Mouse (Mus musculus): ENCODE measurements around the gene Pkhd1. TPM values are rescaled to one million over a fixed set of nuclear protein-coding genes. Genes with fewer than 3 reads are reported as not detected.

Gene Pkhd1
- total and polyA plus RNA-seq, 2 experiments = 1.5 to 10.0 TPM

DNA sequence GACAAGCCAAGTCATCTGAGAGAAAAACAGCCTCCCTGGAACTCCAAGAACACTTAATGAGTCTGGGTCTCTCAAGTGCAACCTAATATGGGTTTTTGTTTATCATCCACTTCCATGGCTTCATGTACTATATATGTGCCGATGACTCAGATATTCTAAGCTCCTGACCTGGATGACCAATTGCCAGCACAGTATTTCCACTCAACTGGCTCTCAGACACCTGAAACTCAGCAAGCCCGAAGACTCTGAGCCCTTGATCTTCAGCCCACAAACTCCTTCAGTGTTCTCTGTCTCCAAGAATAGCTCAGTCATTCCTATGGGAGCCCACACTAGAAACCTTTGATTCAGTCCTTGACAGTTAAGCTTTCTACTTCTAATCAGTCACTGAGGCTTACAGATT is 17.0 kb upstream of the Pkhd1 start:
- Histone ChIP-seq H3K27ac (replicated peaks; ENCODE audit: insufficient read depth, low read depth, low read length) (no peak overlapping the region), H3K36me3 (ENCODE audit: control insufficient read depth, insufficient read depth, low read length) (no peaks in the 10 kb centered on the region), H3K4me1 (ENCODE audit: control insufficient read depth, insufficient read depth, low read length) (no peaks in the 10 kb centered on the region), H3K9ac (ENCODE audit: low read depth, low read length) (no peak overlapping the region), H3K27me3 (ENCODE audit: control insufficient read depth, insufficient read depth, low read length) (no peaks in the 10 kb centered on the region), H3K4me3 (ENCODE audit: insufficient read depth, low read depth, low read length) (no peak overlapping the region), H3K79me2 (ENCODE audit: control insufficient read depth, insufficient read depth, low read length) (no peaks in the 10 kb centered on the region)
- TF ChIP-seq POLR2A (IDR thresholded peaks at IDR 0.05; ENCODE audit: extremely low read depth, insufficient read depth, low read length) (no peak), CTCF (IDR thresholded peaks at IDR 0.05; ENCODE audit: low read depth, low read length) (no peak)
- WGBS = 87% methylated on average over 2 of the region's 2 CpGs
- DNase-seq (ENCODE audit: extremely low read depth, low read depth, low spot score) = no peak

DNA sequence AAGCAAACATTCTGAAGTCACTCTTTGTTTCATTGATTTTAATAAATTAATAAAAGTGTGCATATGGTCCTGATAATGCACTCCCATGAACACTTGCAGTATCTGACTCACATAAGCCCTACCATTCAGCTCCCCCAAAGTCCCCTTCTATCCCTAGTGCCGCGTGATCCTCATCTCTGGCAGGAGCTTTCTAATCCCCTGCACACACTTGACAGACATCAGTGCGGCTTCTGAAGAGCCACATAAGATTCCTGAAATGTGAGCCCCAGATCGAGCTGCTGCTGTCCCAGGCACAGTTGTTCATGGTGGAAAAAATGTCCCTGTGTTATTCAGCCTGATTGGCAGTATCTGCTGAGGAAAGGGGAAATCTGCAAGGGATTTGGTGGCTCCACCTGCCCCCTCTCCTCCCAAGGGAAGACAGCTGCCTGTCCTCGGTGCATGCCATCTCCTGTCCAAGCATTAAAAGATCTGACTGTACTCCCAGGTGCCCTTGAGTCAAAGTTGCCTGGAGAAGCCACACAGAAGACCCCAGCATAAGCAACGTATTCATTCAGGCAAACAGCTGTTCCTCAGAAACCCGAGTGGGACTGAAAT is 15.5 kb upstream of the Pkhd1 start:
- no peaks in the 10 kb centered on the region for H3K79me2 ChIP-seq (ENCODE audit: control insufficient read depth, insufficient read depth, low read length)
- H3K9ac ChIP-seq (ENCODE audit: low read depth, low read length) = no peak overlapping the region
- WGBS = 81% methylated on average over 7 of the region's 7 CpGs
- H3K4me3 ChIP-seq (ENCODE audit: insufficient read depth, low read depth, low read length) = no peak overlapping the region
- DNase-seq (ENCODE audit: extremely low read depth, low read depth, low spot score) = no peak
- no peak overlapping the region for H3K27ac ChIP-seq (replicated peaks; ENCODE audit: insufficient read depth, low read depth, low read length)
- TF ChIP-seq POLR2A (IDR thresholded peaks at IDR 0.05; ENCODE audit: extremely low read depth, insufficient read depth, low read length) (no peak), CTCF (IDR thresholded peaks at IDR 0.05; ENCODE audit: low read depth, low read length) (no peak)
- H3K36me3 ChIP-seq (ENCODE audit: control insufficient read depth, insufficient read depth, low read length) = no peaks in the 10 kb centered on the region
- H3K4me1 ChIP-seq (ENCODE audit: control insufficient read depth, insufficient read depth, low read length) = no peaks in the 10 kb centered on the region
- H3K27me3 ChIP-seq (ENCODE audit: control insufficient read depth, insufficient read depth, low read length) = no peaks in the 10 kb centered on the region

DNA sequence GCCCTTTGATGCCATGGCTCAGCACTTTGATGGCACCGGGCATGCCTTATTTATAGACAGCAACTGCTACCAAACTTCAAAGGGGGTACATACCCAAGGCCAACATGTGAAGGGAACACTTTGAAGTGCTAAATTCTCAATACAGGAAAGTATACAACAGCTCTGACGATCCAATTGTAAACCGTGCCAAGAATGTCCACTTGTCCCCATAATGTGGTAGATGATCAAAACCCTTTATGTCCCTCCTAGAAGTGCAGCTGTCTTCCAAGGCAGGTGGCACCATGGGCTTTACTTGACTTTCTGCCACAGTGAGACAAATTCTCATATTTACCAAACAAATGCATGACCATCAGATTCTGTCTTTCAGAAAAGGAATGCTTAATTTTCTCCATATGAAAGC is 6.7 kb upstream of the Pkhd1 start:
- TF ChIP-seq POLR2A (IDR thresholded peaks at IDR 0.05; ENCODE audit: extremely low read depth, insufficient read depth, low read length) = no peak
- no peak for TF ChIP-seq CTCF (IDR thresholded peaks at IDR 0.05; ENCODE audit: low read depth, low read length)
- Histone ChIP-seq H3K36me3 (ENCODE audit: control insufficient read depth, insufficient read depth, low read length) (no peaks in the 10 kb centered on the region), H3K4me1 (ENCODE audit: control insufficient read depth, insufficient read depth, low read length) (no peaks in the 10 kb centered on the region), H3K9ac (ENCODE audit: low read depth, low read length) (no peak overlapping the region), H3K27me3 (ENCODE audit: control insufficient read depth, insufficient read depth, low read length) (no peaks in the 10 kb centered on the region), H3K79me2 (ENCODE audit: control insufficient read depth, insufficient read depth, low read length) (no peaks in the 10 kb centered on the region), H3K4me3 (ENCODE audit: insufficient read depth, low read depth, low read length) (no peak overlapping the region), H3K27ac (replicated peaks; ENCODE audit: insufficient read depth, low read depth, low read length) (no peak overlapping the region)
- DNase-seq (ENCODE audit: extremely low read depth, low read depth, low spot score) = no peak
- 94% methylated on average over 3 of the region's 3 CpGs for WGBS

DNA sequence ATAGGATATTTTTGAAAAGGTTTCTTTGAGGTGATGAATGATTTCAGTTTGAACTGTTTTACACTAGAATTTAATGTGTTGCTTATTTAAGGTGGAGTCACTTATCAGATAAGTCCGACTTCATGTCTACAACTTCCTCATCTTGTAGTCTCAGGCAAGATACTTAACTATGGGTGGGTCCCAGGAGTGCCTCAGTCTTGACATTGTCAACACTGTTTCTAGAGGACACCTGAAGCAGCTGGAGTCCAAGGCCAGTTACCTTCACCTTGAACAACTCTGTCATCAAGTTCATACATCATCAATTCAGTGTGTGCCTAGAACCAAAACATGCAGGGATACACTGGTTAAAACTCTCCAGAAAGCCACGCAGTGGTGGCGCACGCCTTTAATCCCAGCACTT is 5.5 kb upstream of the Pkhd1 start:
- 87% methylated on average over 4 of the region's 4 CpGs for WGBS
- no peaks in the 10 kb centered on the region for H3K79me2 ChIP-seq (ENCODE audit: control insufficient read depth, insufficient read depth, low read length)
- TF ChIP-seq CTCF (IDR thresholded peaks at IDR 0.05; ENCODE audit: low read depth, low read length) (no peak), POLR2A (IDR thresholded peaks at IDR 0.05; ENCODE audit: extremely low read depth, insufficient read depth, low read length) (no peak)
- no peaks in the 10 kb centered on the region for H3K36me3 ChIP-seq (ENCODE audit: control insufficient read depth, insufficient read depth, low read length)
- no peaks in the 10 kb centered on the region for H3K4me1 ChIP-seq (ENCODE audit: control insufficient read depth, insufficient read depth, low read length)
- no peaks in the 10 kb centered on the region for H3K27me3 ChIP-seq (ENCODE audit: control insufficient read depth, insufficient read depth, low read length)
- DNase-seq (ENCODE audit: extremely low read depth, low read depth, low spot score) = no peak
- no peak overlapping the region for H3K4me3 ChIP-seq (ENCODE audit: insufficient read depth, low read depth, low read length)
- no peak overlapping the region for H3K9ac ChIP-seq (ENCODE audit: low read depth, low read length)
- H3K27ac ChIP-seq (replicated peaks; ENCODE audit: insufficient read depth, low read depth, low read length) = no peak overlapping the region

DNA sequence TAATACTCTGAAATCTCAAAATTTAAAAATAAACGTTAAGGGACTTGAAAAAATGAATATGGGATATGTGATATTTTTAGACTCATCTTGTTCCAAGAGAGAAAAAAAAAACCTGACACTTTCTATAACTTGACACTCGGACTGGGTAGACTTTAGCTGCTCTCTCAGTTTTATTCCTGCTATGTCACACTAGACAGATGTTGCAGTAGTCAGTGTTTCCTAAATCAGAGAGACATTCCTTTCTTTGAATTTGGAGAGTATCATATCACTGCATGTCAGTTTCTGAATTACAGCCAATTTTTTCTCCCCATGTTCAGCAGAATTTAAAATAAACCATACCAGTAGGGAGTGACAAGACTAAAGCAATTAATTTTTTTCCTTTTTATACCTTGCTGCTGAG is 2.7 kb upstream of the Pkhd1 start:
- H3K4me1 ChIP-seq (ENCODE audit: control insufficient read depth, insufficient read depth, low read length) = peaks cover 2% of the 10 kb centered on the region; the same call in 1 of the 2 replicates
- no peaks in the 10 kb centered on the region for H3K27me3 ChIP-seq (ENCODE audit: control insufficient read depth, insufficient read depth, low read length)
- DNase-seq (ENCODE audit: extremely low read depth, low read depth, low spot score) = no peak
- no peaks in the 10 kb centered on the region for H3K36me3 ChIP-seq (ENCODE audit: control insufficient read depth, insufficient read depth, low read length)
- 77% methylated on average over 2 of the region's 2 CpGs for WGBS
- TF ChIP-seq CTCF (IDR thresholded peaks at IDR 0.05; ENCODE audit: low read depth, low read length) (no peak), POLR2A (IDR thresholded peaks at IDR 0.05; ENCODE audit: extremely low read depth, insufficient read depth, low read length) (no peak)
- no peaks in the 10 kb centered on the region for H3K79me2 ChIP-seq (ENCODE audit: control insufficient read depth, insufficient read depth, low read length)
- H3K27ac ChIP-seq (replicated peaks; ENCODE audit: insufficient read depth, low read depth, low read length) = no peak overlapping the region
- no peak overlapping the region for H3K4me3 ChIP-seq (ENCODE audit: insufficient read depth, low read depth, low read length)
- H3K9ac ChIP-seq (ENCODE audit: low read depth, low read length) = no peak overlapping the region

DNA sequence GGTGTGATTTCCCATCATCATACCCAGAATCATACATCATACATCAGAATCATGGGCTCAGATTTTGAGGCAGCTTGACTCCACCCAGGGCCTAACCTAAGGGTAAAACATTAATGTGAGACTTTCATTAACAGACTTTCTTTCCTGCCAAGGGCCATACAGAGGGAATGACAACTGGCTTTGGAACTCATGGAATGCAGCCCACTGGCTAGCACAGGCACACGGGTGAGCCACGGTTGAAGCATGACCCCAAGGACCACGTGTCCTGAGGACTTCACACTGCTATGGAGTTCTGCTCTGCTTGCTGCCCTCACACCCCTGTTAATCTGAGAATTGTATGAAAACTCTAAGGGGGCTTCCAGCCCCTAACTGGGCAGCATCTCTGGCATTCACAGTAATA is 1.5 kb upstream of the Pkhd1 start:
- Histone ChIP-seq H3K27ac (replicated peaks; ENCODE audit: insufficient read depth, low read depth, low read length) (no peak overlapping the region), H3K4me3 (ENCODE audit: insufficient read depth, low read depth, low read length) (no peak overlapping the region), H3K36me3 (ENCODE audit: control insufficient read depth, insufficient read depth, low read length) (no peaks in the 10 kb centered on the region), H3K9ac (ENCODE audit: low read depth, low read length) (no peak overlapping the region), H3K79me2 (ENCODE audit: control insufficient read depth, insufficient read depth, low read length) (no peaks in the 10 kb centered on the region), H3K27me3 (ENCODE audit: control insufficient read depth, insufficient read depth, low read length) (no peaks in the 10 kb centered on the region), H3K4me1 (ENCODE audit: control insufficient read depth, insufficient read depth, low read length) (peaks cover 2% of the 10 kb centered on the region; the same call in 1 of the 2 replicates)
- 17% methylated on average over 3 of the region's 3 CpGs for WGBS
- DNase-seq (ENCODE audit: extremely low read depth, low read depth, low spot score) = peak; percentile 68
- TF ChIP-seq CTCF (IDR thresholded peaks at IDR 0.05; ENCODE audit: low read depth, low read length) = no peak
- no peak for TF ChIP-seq POLR2A (IDR thresholded peaks at IDR 0.05; ENCODE audit: extremely low read depth, insufficient read depth, low read length)
